Mouse (Mus musculus) limb, embryonic 12.5 days (tissue): ENCODE results near the gene Snx33. TPM values are rescaled to one million over a fixed set of nuclear protein-coding genes. Genes with fewer than 3 reads are reported as not detected.
A peak's percentile ranks its signal among the peaks of the same experiment; 100 is the strongest.

Experiments
- ATAC-seq: fragments of 200-750 bp; cut with Nextera tagmentation; 2 replicates; pipeline ENCODE4 v1.8.0; 2017; ENCODE audit warnings: low read depth, moderate TSS enrichment; ENCODE audit not compliant: insufficient number of reproducible peaks, insufficient read depth, low FRiP score, low TSS enrichment
- H3K27ac ChIP-seq: fragments of 300-500 bp; sonication (generic); 2 replicates; pipeline ENCODE4 v1.5.1; 2016; ENCODE audit warnings: mild to moderate bottlenecking, moderate library complexity
- H3K27me3 ChIP-seq: fragments of 300-500 bp; sonication (generic); 2 replicates; pipeline ENCODE4 v1.6.1; 2016; ENCODE audit warnings: mild to moderate bottlenecking, moderate library complexity
- H3K36me3 ChIP-seq: fragments of 300-500 bp; sonication (generic); 2 replicates; pipeline ENCODE4 v1.6.1; 2016; ENCODE audit warnings: mild to moderate bottlenecking, moderate library complexity
- H3K4me1 ChIP-seq: fragments of 300-500 bp; sonication (generic); replicated peaks from 2 replicates; pipeline ENCODE4 v1.6.1; 2016
- H3K4me2 ChIP-seq: fragments of 300-500 bp; sonication (generic); 2 replicates; pipeline ENCODE4 v1.6.1; 2016; ENCODE audit warnings: mild to moderate bottlenecking, moderate library complexity
- H3K4me3 ChIP-seq: fragments of 300-500 bp; sonication (generic); replicated peaks from 2 replicates; pipeline ENCODE4 v1.5.1; 2016; ENCODE audit warnings: mild to moderate bottlenecking
- H3K9ac ChIP-seq: fragments of 300-500 bp; sonication (generic); replicated peaks from 2 replicates; pipeline ENCODE4 v1.6.1; 2016; ENCODE audit warnings: mild to moderate bottlenecking, moderate library complexity
- H3K9me3 ChIP-seq: fragments of 300-500 bp; sonication (generic); 2 replicates; pipeline ENCODE4 v1.6.1; 2016; ENCODE audit warnings: mild to moderate bottlenecking, moderate library complexity
- WGBS: fragments of 180-500 bp; shearing (Covaris S2); methylation state at CpG from one replicate; pipeline ENCODE4 v1.1.7; 2016; 5-methylcytosine and 5-hydroxymethylcytosine counted together
- polyA plus RNA-seq: library from polyadenylated mRNA; unstranded; fragments of >200 nt; fragmentation: Nextera tagmentation; extraction: Ambion mirVana; gene quantifications from 2 replicates; pipeline ENCODE4 v1.2.1, GENCODE M21; 2016

Gene Snx33
- 12.2 and 14.1 TPM in 2 replicates for polyA plus RNA-seq

DNA sequence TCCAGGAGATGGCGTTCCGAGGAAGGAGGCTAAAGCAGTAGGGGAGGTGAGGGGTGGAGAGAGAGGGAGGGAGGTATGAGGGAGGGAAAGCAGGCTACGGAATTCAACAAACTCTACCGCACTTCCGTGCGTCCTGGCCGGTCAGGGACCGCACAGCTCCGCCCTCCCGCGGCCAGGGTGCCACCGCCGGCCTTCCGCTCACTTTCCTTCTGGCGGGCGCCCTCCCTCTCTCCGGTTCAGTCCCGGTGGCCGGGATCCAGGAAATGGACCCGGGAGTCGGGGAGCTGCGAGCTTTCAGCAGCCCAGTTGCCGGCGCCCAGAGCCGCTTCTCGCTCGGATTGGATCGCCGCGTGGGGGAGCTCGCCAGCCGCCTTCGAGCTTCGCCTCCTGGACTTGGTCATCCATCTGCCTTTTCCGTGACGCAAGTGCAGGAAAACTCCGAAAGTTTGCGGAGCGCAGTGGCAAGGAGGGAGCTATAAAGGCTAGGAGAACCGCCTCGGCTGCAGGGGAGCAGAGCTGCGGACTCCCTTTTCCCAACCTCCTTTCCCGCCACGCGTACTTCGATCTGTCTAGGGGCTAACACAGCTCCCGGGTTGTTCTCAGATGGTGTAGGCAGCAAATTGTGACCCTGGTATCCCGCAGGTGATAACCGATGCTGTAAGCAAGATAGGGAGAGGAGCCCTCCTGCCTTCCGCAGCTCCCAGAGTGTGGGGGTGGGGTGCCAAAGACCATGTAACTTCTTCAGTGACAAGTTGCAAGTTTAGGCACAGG, at the start of gene Snx33:
Snx33 (minus strand) TSS at position 331 of the 771 bp plus-strand sequence.
- Histone ChIP-seq H3K9ac (peak within 1 kb of the TSS; percentile 70), H3K9me3 (no peaks in the 10 kb centered on the region), H3K36me3 (peaks cover 27% of the 10 kb centered on the region), H3K27ac (peak within 1 kb of the TSS; percentile 98), H3K27me3 (no peaks in the 10 kb centered on the region), H3K4me3 (peak within 1 kb of the TSS; percentile 59), H3K4me2 (peak within 1 kb of the TSS; percentile 83), H3K4me1 (peaks cover 44% of the 10 kb centered on the region)
- peak; percentile 88 for ATAC-seq
- under 1% methylated on average over 47 of the region's 50 CpGs for WGBS

DNA sequence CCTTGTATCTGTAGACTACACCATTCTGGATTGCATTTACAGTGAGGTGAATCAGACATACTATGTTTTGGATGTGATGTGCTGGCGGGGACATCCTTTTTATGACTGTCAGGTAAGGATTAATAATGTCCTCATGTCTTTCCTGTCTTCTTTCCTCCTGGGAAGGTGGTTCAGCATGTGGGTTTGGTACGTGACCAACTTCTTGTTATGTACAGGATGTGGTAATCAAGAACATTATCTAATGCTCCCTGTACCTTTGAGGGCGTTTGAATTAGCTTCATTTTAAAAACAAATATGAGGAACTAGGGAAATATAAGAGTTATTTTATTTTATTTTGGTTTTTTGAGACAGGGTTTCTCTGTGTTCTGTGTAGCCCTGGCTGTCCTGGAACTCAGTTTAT, 47.0 kb upstream of the Snx33 start:
- no peaks in the 10 kb centered on the region for H3K27me3 ChIP-seq
- no peak overlapping the region for H3K4me2 ChIP-seq
- H3K27ac ChIP-seq = no peak overlapping the region
- H3K9ac ChIP-seq = no peak overlapping the region
- ATAC-seq = no peak
- peaks cover 47% of the 10 kb centered on the region for H3K36me3 ChIP-seq
- no peak overlapping the region for H3K4me3 ChIP-seq
- H3K9me3 ChIP-seq = no peaks in the 10 kb centered on the region
- 83% methylated on average over 3 of the region's 3 CpGs for WGBS
- H3K4me1 ChIP-seq = no peaks in the 10 kb centered on the region

DNA sequence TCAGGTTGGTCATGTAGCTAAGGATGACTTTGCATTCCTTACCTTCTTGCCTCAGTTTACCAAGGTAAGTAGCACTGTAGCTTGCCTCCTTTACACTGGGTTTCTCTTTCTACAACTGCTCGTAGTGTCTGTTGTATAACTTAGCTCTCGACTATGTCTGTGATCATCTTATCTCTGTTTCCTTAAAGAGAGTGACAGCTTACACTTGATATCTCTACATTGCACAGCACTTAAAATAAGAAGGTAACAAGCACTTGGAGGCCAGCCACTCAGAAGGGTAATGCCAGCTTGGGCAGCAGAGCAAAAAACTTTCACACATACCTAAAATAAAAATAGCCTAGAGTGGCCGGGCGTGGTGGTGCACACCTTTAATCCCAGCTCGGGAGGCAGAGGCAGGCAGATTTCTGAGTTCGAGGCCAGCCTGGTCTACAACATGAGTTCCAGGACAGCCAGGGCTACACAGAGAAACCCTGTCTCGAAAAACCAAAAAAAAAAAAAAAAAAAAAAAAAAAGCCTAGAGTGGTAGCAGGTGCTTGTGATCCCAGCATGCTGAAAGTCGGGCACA, 45.9 kb upstream of the Snx33 start:
- Histone ChIP-seq H3K4me1 (no peaks in the 10 kb centered on the region), H3K27ac (no peak overlapping the region), H3K4me3 (no peak overlapping the region), H3K27me3 (no peaks in the 10 kb centered on the region), H3K9me3 (no peaks in the 10 kb centered on the region), H3K4me2 (no peak overlapping the region), H3K36me3 (peaks cover 40% of the 10 kb centered on the region), H3K9ac (no peak overlapping the region)
- ATAC-seq = no peak
- 87% methylated on average over 8 of the region's 8 CpGs for WGBS

DNA sequence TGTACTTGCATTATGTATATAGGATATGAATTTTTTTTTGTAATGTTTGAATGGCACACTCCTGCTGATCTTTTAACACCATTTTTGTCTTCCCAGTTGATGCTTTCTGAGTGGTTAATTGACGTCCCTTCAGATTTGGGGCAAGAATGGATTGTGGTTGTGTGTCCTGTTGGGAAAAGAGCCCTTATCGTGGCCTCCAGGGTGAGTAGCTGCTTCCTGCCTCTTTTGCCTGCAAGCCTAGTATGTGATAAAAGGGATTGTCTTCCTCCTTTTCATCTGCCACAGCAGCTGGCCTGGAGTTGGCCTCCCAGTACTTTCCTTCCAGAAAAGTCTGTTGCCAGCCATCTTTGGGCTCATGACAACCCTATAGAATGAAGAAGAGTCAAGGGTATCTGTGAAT, 42.0 kb upstream of the Snx33 start:
- Histone ChIP-seq H3K9me3 (no peaks in the 10 kb centered on the region), H3K9ac (no peak overlapping the region), H3K4me2 (no peak overlapping the region), H3K4me1 (no peaks in the 10 kb centered on the region), H3K27me3 (no peaks in the 10 kb centered on the region), H3K36me3 (peaks cover 46% of the 10 kb centered on the region), H3K27ac (no peak overlapping the region), H3K4me3 (no peak overlapping the region)
- no peak for ATAC-seq
- 85% methylated on average over 2 of the region's 2 CpGs for WGBS

- H3K36me3 ChIP-seq = peaks cover 55% of the 10 kb centered on the region
- 92% methylated on average over 3 of the region's 3 CpGs for WGBS
- H3K4me2 ChIP-seq = no peak overlapping the region
- no peaks in the 10 kb centered on the region for H3K9me3 ChIP-seq
- ATAC-seq = no peak
- H3K27ac ChIP-seq = no peak overlapping the region
- H3K27me3 ChIP-seq = no peaks in the 10 kb centered on the region
- H3K4me3 ChIP-seq = no peak overlapping the region
- H3K9ac ChIP-seq = no peak overlapping the region
- no peaks in the 10 kb centered on the region for H3K4me1 ChIP-seq
Observed at GRCm38 (mm10) chr9:56961591-56961990, 33.4 kb upstream of the Snx33 start.

DNA sequence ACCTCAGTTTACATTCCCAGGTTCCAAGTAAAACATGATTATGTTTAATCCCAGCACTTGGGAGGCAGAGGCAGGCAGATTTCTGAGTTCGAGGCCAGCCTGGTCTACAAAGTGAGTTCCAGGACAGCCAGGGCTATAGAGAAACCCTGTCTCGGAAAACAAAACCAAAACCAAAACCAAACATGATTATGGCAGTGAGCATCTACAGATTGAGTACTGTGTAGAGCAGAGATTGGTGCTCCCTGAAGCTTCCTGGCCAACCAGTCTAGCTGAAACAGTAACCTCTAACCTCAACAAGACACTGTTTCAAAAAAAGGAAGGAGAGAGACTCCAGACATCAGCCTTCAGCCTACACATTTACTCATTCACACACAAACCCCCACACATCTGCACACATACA, 30.5 kb upstream of the Snx33 start:
- Histone ChIP-seq H3K4me1 (no peaks in the 10 kb centered on the region), H3K4me3 (no peak overlapping the region), H3K27ac (no peak overlapping the region), H3K36me3 (peaks cover 46% of the 10 kb centered on the region), H3K9ac (no peak overlapping the region), H3K4me2 (no peak overlapping the region), H3K27me3 (no peaks in the 10 kb centered on the region), H3K9me3 (no peaks in the 10 kb centered on the region)
- 81% methylated on average over 2 of the region's 2 CpGs for WGBS
- ATAC-seq = no peak

DNA sequence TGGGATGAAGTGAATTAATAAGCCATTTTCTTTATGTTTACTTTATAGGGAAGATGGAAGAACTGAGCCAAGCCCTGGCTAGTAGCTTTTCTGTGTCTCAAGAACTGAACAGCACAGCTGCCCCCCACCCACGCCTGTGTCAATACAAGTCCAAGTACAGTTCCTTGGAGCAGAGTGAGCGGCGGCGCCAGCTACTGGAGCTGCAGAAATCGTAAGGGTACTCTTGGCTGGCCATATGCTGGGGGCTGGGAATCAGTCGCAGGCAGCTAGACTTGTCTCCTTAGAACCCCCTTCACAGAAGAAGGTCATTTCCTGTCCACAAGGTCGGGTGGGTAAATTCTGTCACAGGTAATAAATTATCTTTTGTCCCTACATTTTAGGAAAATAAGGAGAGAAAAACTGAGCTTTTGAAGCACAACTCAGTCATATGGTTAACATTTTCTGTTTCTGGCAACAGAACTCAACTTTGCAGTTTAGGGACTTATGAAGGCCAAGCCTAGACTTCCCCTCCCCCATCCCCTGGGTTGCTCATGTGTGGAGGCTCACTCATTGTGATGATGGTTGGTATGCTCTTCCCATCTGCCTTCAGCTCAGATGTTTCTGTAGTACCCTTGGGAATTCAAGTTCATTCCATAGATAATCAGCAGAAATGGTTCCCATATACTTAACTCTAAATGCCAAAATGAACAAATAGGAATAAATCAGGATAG, 28.9 kb upstream of the Snx33 start:
- Histone ChIP-seq H3K27me3 (no peaks in the 10 kb centered on the region), H3K4me3 (no peak overlapping the region), H3K9ac (no peak overlapping the region), H3K27ac (no peak overlapping the region), H3K4me2 (no peak overlapping the region), H3K4me1 (no peaks in the 10 kb centered on the region), H3K36me3 (peaks cover 34% of the 10 kb centered on the region), H3K9me3 (no peaks in the 10 kb centered on the region)
- WGBS = 52% methylated on average over 7 of the region's 7 CpGs
- ATAC-seq = no peak

DNA sequence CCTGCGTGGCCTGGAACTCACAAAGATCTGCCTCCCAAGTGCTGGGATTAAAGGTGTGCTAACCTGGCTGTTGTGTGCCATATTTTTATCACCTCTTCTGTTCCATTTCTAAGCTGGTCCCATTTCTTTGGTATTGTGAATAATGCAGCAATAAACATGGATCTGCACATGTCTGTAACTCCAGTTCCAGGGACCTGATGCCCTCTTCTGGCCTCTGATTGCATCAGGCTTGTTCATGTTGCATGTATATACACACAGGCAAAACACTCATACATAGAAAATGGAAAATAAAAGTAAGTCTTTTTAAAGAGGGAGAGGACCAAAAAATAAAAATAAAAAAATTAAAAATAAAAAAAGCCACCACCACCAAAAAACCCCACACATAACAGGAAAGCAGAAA, 25.4 kb upstream of the Snx33 start:
- H3K9ac ChIP-seq = no peak overlapping the region
- no peaks in the 10 kb centered on the region for H3K9me3 ChIP-seq
- H3K4me1 ChIP-seq = peaks cover 9% of the 10 kb centered on the region; the same call in 1 of the 2 replicates
- 91% methylated on average over 1 of the region's 1 CpGs for WGBS
- no peak for ATAC-seq
- peaks cover 15% of the 10 kb centered on the region for H3K36me3 ChIP-seq
- H3K4me3 ChIP-seq = no peak overlapping the region
- no peak overlapping the region for H3K4me2 ChIP-seq
- no peak overlapping the region for H3K27ac ChIP-seq
- no peaks in the 10 kb centered on the region for H3K27me3 ChIP-seq

GRCm38 (mm10) chr9:56950414-56951400, 22.5 kb upstream of the Snx33 start, which contains the start of gene Snupn:
Gene Snupn, plus strand, starts transcription at chr9:56950878.
- Histone ChIP-seq H3K27ac (peak within 1 kb of the TSS; percentile 91), H3K4me3 (peak within 1 kb of the TSS; percentile 55), H3K4me2 (peak within 1 kb of the TSS; percentile 65), H3K4me1 (peaks cover 9% of the 10 kb centered on the region; the same call in 1 of the 2 replicates), H3K9ac (peak within 1 kb of the TSS; percentile 70), H3K36me3 (0 out of 2 replicates have a peak, but pooled peaks cover 3% of the 10 kb centered on the region), H3K27me3 (no peaks in the 10 kb centered on the region), H3K9me3 (no peaks in the 10 kb centered on the region)
- peak; percentile 98 for ATAC-seq
- under 1% methylated on average over 50 of the region's 50 CpGs for WGBS

- WGBS = 8% methylated on average over 13 of the region's 13 CpGs
- peak overlapping the region; percentile 70; the same call in 1 of the 2 replicates for H3K9ac ChIP-seq
- no peak for ATAC-seq
- peak overlapping the region; percentile 65 for H3K4me2 ChIP-seq
- no peaks in the 10 kb centered on the region for H3K27me3 ChIP-seq
- H3K4me1 ChIP-seq = peaks cover 9% of the 10 kb centered on the region; the same call in 1 of the 2 replicates
- no peaks in the 10 kb centered on the region for H3K9me3 ChIP-seq
- H3K4me3 ChIP-seq = peak overlapping the region; percentile 55
- no peaks in the 10 kb centered on the region for H3K36me3 ChIP-seq
- H3K27ac ChIP-seq = peak overlapping the region; percentile 41; the same call in 1 of the 2 replicates
Observed at GRCm38 (mm10) chr9:56949767-56950166, 21.6 kb upstream of the Snx33 start.
